Mouse (Mus musculus): Measurements from ENCODE around the gene Tut1. TPM values are rescaled to one million over a fixed set of nuclear protein-coding genes. Genes with fewer than 3 reads are reported as not detected.

Gene Tut1
- total and polyA plus RNA-seq, 3 experiments = 54.6 to 68.2 TPM; not detected in 1

DNA sequence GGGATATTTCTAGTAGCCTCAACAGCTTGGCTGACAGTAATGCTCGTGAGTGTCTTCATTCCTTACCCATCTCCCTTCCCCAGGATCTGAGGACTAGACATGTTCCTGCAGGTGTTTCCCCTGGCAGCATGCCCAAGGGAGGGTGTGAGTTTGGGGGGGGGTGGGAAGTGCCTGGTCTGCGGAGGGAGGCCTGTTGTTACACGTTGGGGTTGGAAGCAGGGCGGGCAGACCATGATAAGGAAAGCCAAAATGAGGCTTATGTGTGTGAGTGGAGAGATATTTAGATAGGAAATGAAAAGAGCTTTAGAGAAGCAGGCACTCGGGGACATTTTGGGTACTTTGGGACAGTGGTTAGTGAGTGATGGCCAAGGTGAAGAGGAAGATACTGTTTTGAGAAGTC, 9.6 kb upstream of the Tut1 start (continued):
- TF ChIP-seq HCFC1 (IDR thresholded peaks at IDR 0.05; ENCODE audit: low read depth, low read length) (peak; percentile 60), MAZ (IDR thresholded peaks at IDR 0.05; ENCODE audit: low read depth, low read length) (peak; percentile 93), POLR2AphosphoS2 (IDR thresholded peaks at IDR 0.05; ENCODE audit: low read length) (peak; percentile 67; the same call in 1 of the 2 replicates), GATA1 (IDR thresholded peaks at IDR 0.05; ENCODE audit: low read depth, low read length) (peak; percentile 87)

DNA sequence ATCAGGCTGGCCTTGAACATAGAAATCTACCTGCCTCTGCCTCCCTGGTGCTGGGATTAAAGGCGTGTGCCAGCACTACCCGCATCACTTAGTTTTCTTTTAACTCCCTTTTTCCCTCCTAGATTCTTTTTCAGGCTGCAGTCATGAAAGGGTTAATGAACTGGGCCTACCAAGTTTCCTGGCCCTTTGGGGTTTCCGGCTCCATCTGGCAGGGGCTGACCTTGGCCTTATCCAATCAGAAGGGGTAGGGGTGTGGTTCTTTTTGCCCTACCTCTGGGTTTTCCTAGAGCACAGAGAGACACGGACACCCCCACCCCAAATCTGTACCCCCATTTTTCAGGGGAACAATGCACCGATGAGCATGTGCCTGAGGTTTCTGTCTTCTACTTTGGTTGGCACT, 8.9 kb upstream of the Tut1 start:
- H3K36me3 ChIP-seq (ENCODE audit: control insufficient read depth in 1 of 2, insufficient read depth in 2 of 2, low read length in 2 of 2) = peaks cover 16 to 52% of the 10 kb centered on the region in 2 experiments

DNA sequence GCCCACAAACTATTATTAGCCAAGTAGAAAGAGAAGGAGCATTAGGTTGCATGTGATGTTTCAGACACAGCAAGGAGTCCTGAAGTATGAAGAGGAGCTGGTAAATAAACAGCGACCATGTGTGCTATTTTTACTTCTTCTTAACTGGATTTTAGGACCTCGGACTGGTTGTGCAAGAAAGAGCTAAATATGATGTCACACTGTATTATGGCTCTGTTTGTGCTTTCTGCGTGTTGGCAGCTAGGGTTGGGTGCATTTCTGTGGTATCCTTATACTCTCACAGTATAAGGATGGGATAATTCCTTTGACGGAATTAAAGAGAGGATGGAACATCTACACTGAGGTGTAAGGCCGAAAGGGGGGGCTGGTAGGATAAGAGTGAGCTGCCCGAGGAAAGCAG, 8.4 kb upstream of the Tut1 start:
- H3K4me3 ChIP-seq (ENCODE audit: control insufficient read depth in 1 of 2, insufficient read depth in 1 of 2, low read depth in 2 of 2, low read length in 2 of 2) = no peak overlapping the region
- TF ChIP-seq RAD21 (IDR thresholded peaks at IDR 0.05; ENCODE audit: low read depth, low read length) (no peak), USF1 (IDR thresholded peaks at IDR 0.05; ENCODE audit: low read depth, low read length) (no peak), BHLHE40 (IDR thresholded peaks at IDR 0.05; ENCODE audit: borderline replicate concordance, low read depth, low read length) (no peak), ZMIZ1 (IDR thresholded peaks at IDR 0.05; ENCODE audit: low read depth, low read length) (no peak), ZC3H11A (IDR thresholded peaks at IDR 0.05; ENCODE audit: low read depth, low read length) (no peak), MXI1 (IDR thresholded peaks at IDR 0.05; ENCODE audit: low read depth, low read length) (no peak), GABPA (IDR thresholded peaks at IDR 0.05; ENCODE audit: low read depth, low read length) (no peak), CHD1 (IDR thresholded peaks at IDR 0.05; ENCODE audit: low read depth, low read length) (no peak), POLR2AphosphoS5 (IDR thresholded peaks at IDR 0.05; ENCODE audit: borderline replicate concordance, low read depth, low read length) (no peak), NRF1 (IDR thresholded peaks at IDR 0.05; ENCODE audit: insufficient read depth, low read depth, low read length, poor library complexity, severe bottlenecking) (no peak), UBTF (IDR thresholded peaks at IDR 0.05; ENCODE audit: borderline replicate concordance, insufficient read depth, low read depth, low read length) (no peak), USF2 (IDR thresholded peaks at IDR 0.05; ENCODE audit: borderline replicate concordance in 1 of 2, insufficient read depth in 1 of 2, low read depth in 1 of 2, low read length in 2 of 2) (no peak), RCOR1 (IDR thresholded peaks at IDR 0.05; ENCODE audit: low read depth, low read length) (no peak), ELF1 (IDR thresholded peaks at IDR 0.05; ENCODE audit: low read depth, low read length) (no peak), MAFK (IDR thresholded peaks at IDR 0.05; ENCODE audit: borderline replicate concordance, low read depth, low read length) (no peak), EP300 (IDR thresholded peaks at IDR 0.05; ENCODE audit: low read depth in 1 of 2, low read length in 2 of 2) (no peak), MYB (IDR thresholded peaks at IDR 0.05; ENCODE audit: low read depth, low read length) (no peak)
- DNase-seq (ENCODE audit: low read depth, low spot score) = no peak
- peaks cover 16 to 54% of the 10 kb centered on the region in 2 experiments for H3K36me3 ChIP-seq (ENCODE audit: control insufficient read depth in 1 of 2, insufficient read depth in 2 of 2, low read length in 2 of 2)
- no peaks in the 10 kb centered on the region for H3K27me3 ChIP-seq (ENCODE audit: control insufficient read depth in 1 of 2, insufficient read depth in 2 of 2, low read length in 2 of 2)
- H3K27ac ChIP-seq (ENCODE audit: control insufficient read depth, low read depth, low read length) = no peak overlapping the region
- H3K4me1 ChIP-seq (ENCODE audit: control insufficient read depth in 1 of 2, insufficient read depth in 2 of 2, low read length in 2 of 2) = peaks cover 11 to 40% of the 10 kb centered on the region in 2 experiments
- H3K79me2 ChIP-seq (ENCODE audit: control insufficient read depth, insufficient read depth, low read length, poor library complexity) = peaks cover 38% of the 10 kb centered on the region
- H3K9ac ChIP-seq (ENCODE audit: control insufficient read depth, low read depth, low read length, poor library complexity, severe bottlenecking) = no peak overlapping the region
- no peaks in the 10 kb centered on the region for H3K9me3 ChIP-seq (replicated peaks; ENCODE audit: insufficient read depth, low read length)

More for the DNA sequence above, 8.9 kb upstream of the Tut1 start:
- Histone ChIP-seq H3K27me3 (ENCODE audit: control insufficient read depth in 1 of 2, insufficient read depth in 2 of 2, low read length in 2 of 2) (no peaks in the 10 kb centered on the region), H3K4me3 (ENCODE audit: control insufficient read depth in 1 of 2, insufficient read depth in 1 of 2, low read depth in 2 of 2, low read length in 2 of 2) (no peak overlapping the region), H3K79me2 (ENCODE audit: control insufficient read depth, insufficient read depth, low read length, poor library complexity) (peaks cover 38% of the 10 kb centered on the region), H3K9ac (ENCODE audit: control insufficient read depth, low read depth, low read length, poor library complexity, severe bottlenecking) (peak overlapping the region; percentile 12), H3K9me3 (replicated peaks; ENCODE audit: insufficient read depth, low read length) (no peaks in the 10 kb centered on the region), H3K27ac (ENCODE audit: control insufficient read depth, low read depth, low read length) (peak overlapping the region; percentile 92), H3K4me1 (ENCODE audit: control insufficient read depth in 1 of 2, insufficient read depth in 2 of 2, low read length in 2 of 2) (peaks cover 11 to 40% of the 10 kb centered on the region in 2 experiments)
- TF ChIP-seq HCFC1 (IDR thresholded peaks at IDR 0.05; ENCODE audit: low read depth, low read length) (peak; percentile 35; the same call in 1 of the 2 replicates), BHLHE40 (IDR thresholded peaks at IDR 0.05; ENCODE audit: borderline replicate concordance, low read depth, low read length) (0 out of 2 replicates have a peak, but pooled peaks have one; percentile 15), TCF12 (IDR thresholded peaks at IDR 0.05; ENCODE audit: low read depth, low read length) (no peak), MYC (IDR thresholded peaks at IDR 0.05; ENCODE audit: low read depth, low read length) (0 out of 2 replicates have a peak, but pooled peaks have one; percentile 25), EP300 (IDR thresholded peaks at IDR 0.05; ENCODE audit: low read depth in 1 of 2, low read length in 2 of 2) (peak in 1 of 2 experiments; percentile 27; a peak in 2 of 4 replicates)
- DNase-seq (ENCODE audit: low read depth, low spot score) = peak; percentile 83

Data from MEL (cell line).